Mouse (Mus musculus) myocyte (in vitro differentiated cells): ENCODE measurements at regions not wholly inside any gene's neighbourhood (a gene's known extent, or its start where the extent isn't known, plus 50 kb on each side); places are given as distances from the start of the nearest gene placed in this dataset.

Experiments used
- H3K27me3 ChIP-seq: one replicate; pipeline ENCODE4 v1.6.1; 2011; ENCODE audit not compliant: control insufficient read depth, insufficient read depth, insufficient read length
- H3K36me3 ChIP-seq: one replicate; pipeline ENCODE4 v1.6.1; 2011; ENCODE audit not compliant: control insufficient read depth, insufficient read depth
- H3K4me2 ChIP-seq: one replicate; pipeline ENCODE4 v1.6.1; 2011; ENCODE audit warnings: low read depth, control low read depth
- H3K4me3 ChIP-seq: one replicate; pipeline ENCODE4 v1.5.1; 2011; ENCODE audit warnings: mild to moderate bottlenecking, control low read depth, moderate library complexity
- H3K79me2 ChIP-seq: one replicate; pipeline ENCODE4 v1.6.1; 2011; ENCODE audit not compliant: control insufficient read depth, insufficient read depth
- H3ac ChIP-seq: one replicate; pipeline ENCODE4 v1.6.1; 2011; ENCODE audit not compliant: control insufficient read depth, insufficient read length
- CEBPB ChIP-seq: IDR thresholded peaks from 2 replicates; pipeline ENCODE4 v1.6.1; 2011; ENCODE audit warnings: mild to moderate bottlenecking, moderate library complexity; ENCODE audit not compliant: poor library complexity, insufficient read depth, severe bottlenecking
- E2F4 ChIP-seq: IDR thresholded peaks from one replicate; pipeline ENCODE4 v1.6.1; 2011; ENCODE audit warnings: mild to moderate bottlenecking, control low read depth, moderate library complexity; ENCODE audit not compliant: insufficient read depth
- MAX ChIP-seq: IDR thresholded peaks from one replicate; pipeline ENCODE4 v1.6.1; 2011; ENCODE audit warnings: low read depth, mild to moderate bottlenecking, control low read depth
- MYOD1 ChIP-seq, 3 experiments: IDR thresholded peaks; one replicate each; pipeline ENCODE4 v1.6.1; 2011; ENCODE audit warnings: control low read depth in 2 of 3, low read depth in 2 of 3, mild to moderate bottlenecking in 2 of 3, moderate library complexity in 1 of 3; ENCODE audit not compliant: insufficient read length in 2 of 3, control insufficient read depth in 1 of 3
- MYOG ChIP-seq, 3 experiments: IDR thresholded peaks; one replicate each; pipeline ENCODE4 v1.6.1; 2011; ENCODE audit warnings: control low read depth in 2 of 3, low read depth in 2 of 3, mild to moderate bottlenecking in 2 of 3; ENCODE audit not compliant: insufficient read length in 2 of 3, control insufficient read depth in 1 of 3, insufficient read depth in 1 of 3
- POLR2A ChIP-seq: IDR thresholded peaks from one replicate; pipeline ENCODE4 v1.6.1; 2011; ENCODE audit warnings: low read depth, mild to moderate bottlenecking, control low read depth, moderate library complexity; ENCODE audit not compliant: insufficient read length
- POLR2AphosphoS2 ChIP-seq: IDR thresholded peaks from one replicate; pipeline ENCODE4 v1.6.1; 2011; ENCODE audit warnings: low read depth, control low read depth; ENCODE audit not compliant: insufficient read length
- REST ChIP-seq: IDR thresholded peaks from one replicate; pipeline ENCODE4 v1.6.1; 2011; ENCODE audit warnings: mild to moderate bottlenecking, control low read depth, moderate library complexity; ENCODE audit not compliant: insufficient read depth, insufficient read length
- SRF ChIP-seq: IDR thresholded peaks from one replicate; pipeline ENCODE4 v1.6.1; 2011; ENCODE audit warnings: low read depth; ENCODE audit not compliant: control insufficient read depth, insufficient read length
- TCF12 ChIP-seq: IDR thresholded peaks from one replicate; pipeline ENCODE4 v1.6.1; 2011; ENCODE audit warnings: mild to moderate bottlenecking, control low read depth; ENCODE audit not compliant: poor library complexity, insufficient read depth, severe bottlenecking
- TCF3 ChIP-seq: IDR thresholded peaks from one replicate; pipeline ENCODE4 v1.6.1; 2011; ENCODE audit warnings: low read depth, control low read depth; ENCODE audit not compliant: insufficient read length
- USF1 ChIP-seq: IDR thresholded peaks from one replicate; pipeline ENCODE4 v1.6.1; 2011; ENCODE audit warnings: low read depth, mild to moderate bottlenecking, control low read depth, moderate library complexity

GRCm38 (mm10) chr5:85525385-85526194, 539.8 kb downstream of the Cenpc1 start:
- no peak overlapping the region for H3K4me2 ChIP-seq
- no peaks in the 10 kb centered on the region for H3K27me3 ChIP-seq

GRCm38 (mm10) chr5:85505244-85505643, 560.1 kb downstream of the Cenpc1 start:
- TF ChIP-seq POLR2A (no peak), MYOD1 (IDR thresholded peaks at IDR 0.05; ENCODE audit: control insufficient read depth in 1 of 3, insufficient read length in 2 of 3, low read depth in 2 of 3) (no peak), E2F4 (no peak), CEBPB (no peak), TCF12 (no peak), TCF3 (no peak), USF1 (no peak), REST (no peak), POLR2AphosphoS2 (no peak), MAX (no peak), SRF (no peak), MYOG (IDR thresholded peaks at IDR 0.05; ENCODE audit: control insufficient read depth in 1 of 3, insufficient read depth in 1 of 3, insufficient read length in 2 of 3, low read depth in 2 of 3) (no peak)
- no peak overlapping the region for H3K4me2 ChIP-seq

More at GRCm38 (mm10) chr5:85525385-85526194, 539.8 kb downstream of the Cenpc1 start:
- TF ChIP-seq E2F4 (no peak), POLR2A (no peak), SRF (no peak), MYOG (IDR thresholded peaks at IDR 0.05; ENCODE audit: control insufficient read depth in 1 of 3, insufficient read depth in 1 of 3, insufficient read length in 2 of 3, low read depth in 2 of 3) (no peak), USF1 (no peak), POLR2AphosphoS2 (no peak), REST (no peak)
- H3ac ChIP-seq: no peak overlapping the region
- H3K36me3 ChIP-seq: no peaks in the 10 kb centered on the region
- no peak overlapping the region for H3K4me3 ChIP-seq
- no peaks in the 10 kb centered on the region for H3K79me2 ChIP-seq

GRCm38 (mm10) chr5:85497261-85497660, 568.1 kb downstream of the Cenpc1 start:
- H3K79me2 ChIP-seq: no peaks in the 10 kb centered on the region
- H3K36me3 ChIP-seq: no peaks in the 10 kb centered on the region
- no peaks in the 10 kb centered on the region for H3K27me3 ChIP-seq
- no peak overlapping the region for H3ac ChIP-seq
- no peak overlapping the region for H3K4me3 ChIP-seq
- TF ChIP-seq TCF3 (no peak), MYOD1 (IDR thresholded peaks at IDR 0.05; ENCODE audit: control insufficient read depth in 1 of 3, insufficient read length in 2 of 3, low read depth in 2 of 3) (no peak), TCF12 (no peak), POLR2AphosphoS2 (no peak), POLR2A (no peak), SRF (no peak), USF1 (no peak), MYOG (IDR thresholded peaks at IDR 0.05; ENCODE audit: control insufficient read depth in 1 of 3, insufficient read depth in 1 of 3, insufficient read length in 2 of 3, low read depth in 2 of 3) (no peak), E2F4 (no peak), CEBPB (no peak), REST (no peak), MAX (no peak)
- no peak overlapping the region for H3K4me2 ChIP-seq

More at GRCm38 (mm10) chr5:85505244-85505643, 560.1 kb downstream of the Cenpc1 start:
- H3K79me2 ChIP-seq: no peaks in the 10 kb centered on the region
- no peaks in the 10 kb centered on the region for H3K36me3 ChIP-seq
- no peak overlapping the region for H3ac ChIP-seq
- H3K4me3 ChIP-seq: no peak overlapping the region
- no peaks in the 10 kb centered on the region for H3K27me3 ChIP-seq

- H3K27me3 ChIP-seq: no peaks in the 10 kb centered on the region
- H3K4me3 ChIP-seq: no peak overlapping the region
- H3K79me2 ChIP-seq: no peaks in the 10 kb centered on the region
- H3K36me3 ChIP-seq: no peaks in the 10 kb centered on the region
- H3K4me2 ChIP-seq: no peak overlapping the region
- no peak overlapping the region for H3ac ChIP-seq
- TF ChIP-seq POLR2AphosphoS2: no peak
- no peak for TF ChIP-seq POLR2A
- TF ChIP-seq USF1: no peak
- TF ChIP-seq CEBPB: no peak
- TF ChIP-seq TCF3: no peak
- TF ChIP-seq MYOD1 (IDR thresholded peaks at IDR 0.05; ENCODE audit: control insufficient read depth in 1 of 3, insufficient read length in 2 of 3, low read depth in 2 of 3): no peak
- TF ChIP-seq MAX: no peak
- no peak for TF ChIP-seq E2F4
- TF ChIP-seq TCF12: no peak
- no peak for TF ChIP-seq MYOG (IDR thresholded peaks at IDR 0.05; ENCODE audit: control insufficient read depth in 1 of 3, insufficient read depth in 1 of 3, insufficient read length in 2 of 3, low read depth in 2 of 3)
- TF ChIP-seq REST: no peak
- TF ChIP-seq SRF: no peak
These were observed 579.6 kb downstream of the Cenpc1 start for GRCm38 (mm10) chr5:85485733-85486322.
